Mouse (Mus musculus) thymus, postnatal 36 days (tissue): ENCODE measurements around the gene Fam53b.
A peak's percentile ranks its signal among the peaks of the same experiment; 100 is the strongest.

Experiments used
- DNase-seq, 2 experiments: peaks; one replicate each; pipeline ENCODE4 v3.0.0; 2022; ENCODE audit warnings: mixed read lengths in 2 of 2

The Fam53b gene

GRCm38 (mm10) chr7:132702492-132703070, 111.1 kb downstream of the Fam53b start:
- no peak for DNase-seq

- no peak for DNase-seq
These were observed 111.7 kb downstream of the Fam53b start for GRCm38 (mm10) chr7:132702024-132702423.

GRCm38 (mm10) chr7:132701412-132701811, 112.3 kb downstream of the Fam53b start:
- no peak for DNase-seq

- no peak for DNase-seq
These were observed 113.6 kb downstream of the Fam53b start for GRCm38 (mm10) chr7:132700107-132700506.

- DNase-seq, result peak in 1 of 2 experiments; percentile 30
These were observed 114.0 kb downstream of the Fam53b start for GRCm38 (mm10) chr7:132699639-132700038.

- no peak for DNase-seq
These were observed 114.5 kb downstream of the Fam53b start for GRCm38 (mm10) chr7:132699165-132699564.

- DNase-seq, result no peak
These were observed 114.9 kb downstream of the Fam53b start for GRCm38 (mm10) chr7:132698737-132699136.

- no peak for DNase-seq
These were observed 116.4 kb downstream of the Fam53b start for GRCm38 (mm10) chr7:132697258-132697796.

GRCm38 (mm10) chr7:132693561-132693960, 120.1 kb downstream of the Fam53b start:
- DNase-seq, result no peak

GRCm38 (mm10) chr7:132692719-132693118, 121.0 kb downstream of the Fam53b start:
- DNase-seq, result no peak

- DNase-seq, result no peak
These were observed 122.8 kb downstream of the Fam53b start for GRCm38 (mm10) chr7:132690716-132691472.

- no peak for DNase-seq
These were observed 124.0 kb downstream of the Fam53b start for GRCm38 (mm10) chr7:132689722-132690121.

GRCm38 (mm10) chr7:132688721-132689120, 125.0 kb downstream of the Fam53b start:
- DNase-seq, result no peak

- DNase-seq, result no peak
These were observed 125.8 kb downstream of the Fam53b start for GRCm38 (mm10) chr7:132687897-132688296.

GRCm38 (mm10) chr7:132686515-132686914, 127.2 kb downstream of the Fam53b start:
- no peak for DNase-seq

GRCm38 (mm10) chr7:132683923-132684322, 129.8 kb downstream of the Fam53b start:
- DNase-seq, result no peak

GRCm38 (mm10) chr7:132682901-132683300, 130.8 kb downstream of the Fam53b start:
- DNase-seq, result no peak

GRCm38 (mm10) chr7:132682336-132682735, 131.3 kb downstream of the Fam53b start:
- no peak for DNase-seq

GRCm38 (mm10) chr7:132681831-132682230, 131.9 kb downstream of the Fam53b start:
- DNase-seq, result no peak

GRCm38 (mm10) chr7:132681296-132681695, 132.4 kb downstream of the Fam53b start:
- DNase-seq, result no peak

GRCm38 (mm10) chr7:132679549-132679948, 134.1 kb downstream of the Fam53b start:
- DNase-seq, result no peak

- no peak for DNase-seq
These were observed 134.6 kb downstream of the Fam53b start for GRCm38 (mm10) chr7:132679117-132679516.

- no peak for DNase-seq
These were observed 137.8 kb downstream of the Fam53b start for GRCm38 (mm10) chr7:132675922-132676321.
